ENCODE assay signal across 17 mouse cellular contexts in genomic region chr6:54502661-54503115, GRCm38 (mm10).
A peak's percentile ranks its signal among the peaks of the same experiment; 100 is the strongest.
DNase-seq lines count a peak whose midpoint lies in the region; ATAC-seq and TF ChIP-seq lines count a peak whose summit lies in the region.
"Had no signal": no experiment of that assay in that cellular context is flagged by ENCODE, and none has a peak within 500 bp of the region (broad histone marks: within the 10 kb centered on the region; RNA-seq: fewer than 3 reads in every experiment).

No protein-coding gene starts in this region.

- H3K27me3 ChIP-seq in heart, adult 2 months (ENCODE audit: control insufficient read depth, insufficient read depth, low read length): no peaks in the 10 kb centered on the region
- H3K27me3 ChIP-seq in heart, embryonic 10.5 days (ENCODE audit: insufficient read depth, poor library complexity, severe bottlenecking): no peaks in the 10 kb centered on the region
- H3K27me3 ChIP-seq in intestine, embryonic 16.5 days (replicated peaks; ENCODE audit: control insufficient read depth, insufficient read depth, low read length): no peaks in the 10 kb centered on the region
- H3K27me3 ChIP-seq: neural tube, embryonic 15.5 days had no signal

- ATAC-seq in intestine, embryonic 16.5 days: no peak
- ATAC-seq: CD4-positive, CD25-positive, alpha-beta regulatory T cell, adult 4 months; forebrain, postnatal 0 days had no signal

- TF ChIP-seq CTCF in heart, adult 2 months (IDR thresholded peaks at IDR 0.05): no peak

- WGBS in heart, adult 2 months: 57% methylated on average over 6 of the region's 6 CpGs
- WGBS in heart, embryonic 10.5 days: 61% methylated on average over 6 of the region's 6 CpGs
- 51% methylated on average over 6 of the region's 6 CpGs for WGBS in intestine, embryonic 16.5 days

- no peak for TF ChIP-seq POLR2A in heart, adult 2 months (IDR thresholded peaks at IDR 0.05; ENCODE audit: insufficient read depth, low read depth, low read length)

- H3K9ac ChIP-seq in heart, adult 2 months (ENCODE audit: low read depth, low read length): no peak overlapping the region
- no peak overlapping the region for H3K9ac ChIP-seq in intestine, embryonic 16.5 days (ENCODE audit: low read depth, low read length)
- H3K9ac ChIP-seq: forebrain, postnatal 0 days; neural tube, embryonic 15.5 days had no signal

- no peak overlapping the region for H3K4me3 ChIP-seq in heart, adult 2 months
- H3K4me3 ChIP-seq in heart, embryonic 10.5 days: no peak overlapping the region
- H3K4me3 ChIP-seq in intestine, embryonic 16.5 days (ENCODE audit: low read length): no peak overlapping the region
- H3K4me3 ChIP-seq: erythroblast, embryonic 14.5 days; limb, embryonic 10.5 days; midbrain, embryonic 10.5 days; neural tube, embryonic 15.5 days had no signal

- peak; percentile 29 to 54 for DNase-seq in heart, adult 2 months
- no peak for DNase-seq in heart, embryonic 10.5 days (ENCODE audit: low spot score)
- DNase-seq in ovary, adult 18-20 months (ENCODE audit: low spot score): peak; percentile 33
- no peak for DNase-seq in ovary, postnatal 14 days (ENCODE audit: low spot score)
- DNase-seq in heart, postnatal 36 days: peak; percentile 23 to 42
- DNase-seq in testis, postnatal 14 days (ENCODE audit: low spot score): peak; percentile 48
- DNase-seq: cerebellum, postnatal 10 days; forebrain, postnatal 0 days; kidney, postnatal 10 days; layer of hippocampus, postnatal 36 days; right cerebral cortex, postnatal 14 days had no signal

- no peaks in the 10 kb centered on the region for H3K36me3 ChIP-seq in heart, adult 2 months (ENCODE audit: control insufficient read depth, insufficient read depth, low read length)
- no peaks in the 10 kb centered on the region for H3K36me3 ChIP-seq in heart, embryonic 10.5 days
- no peaks in the 10 kb centered on the region for H3K36me3 ChIP-seq in intestine, embryonic 16.5 days (ENCODE audit: control insufficient read depth, insufficient read depth, low read length)
- H3K36me3 ChIP-seq: limb, embryonic 10.5 days had no signal

- peak overlapping the region; percentile 66 for H3K27ac ChIP-seq in heart, adult 2 months
- H3K27ac ChIP-seq in heart, embryonic 10.5 days: no peak overlapping the region
- no peak overlapping the region for H3K27ac ChIP-seq in intestine, embryonic 16.5 days (ENCODE audit: low read length)
- H3K27ac ChIP-seq: limb, embryonic 10.5 days; midbrain, embryonic 10.5 days; neural tube, embryonic 15.5 days had no signal

- H3K4me1 ChIP-seq in heart, adult 2 months (ENCODE audit: control insufficient read depth, insufficient read depth, low read length): peaks cover 6% of the 10 kb centered on the region; the same call in 1 of the 2 replicates
- peaks cover 28% of the 10 kb centered on the region for H3K4me1 ChIP-seq in heart, embryonic 10.5 days
- H3K4me1 ChIP-seq in intestine, embryonic 16.5 days (ENCODE audit: control insufficient read depth, insufficient read depth, low read length): no peaks in the 10 kb centered on the region

- H3K9me3 ChIP-seq in heart, embryonic 10.5 days: no peaks in the 10 kb centered on the region
- no peaks in the 10 kb centered on the region for H3K9me3 ChIP-seq in intestine, embryonic 16.5 days (ENCODE audit: control insufficient read depth, low read length)
- H3K9me3 ChIP-seq: limb, embryonic 10.5 days; midbrain, embryonic 10.5 days; neural tube, embryonic 15.5 days had no signal

- no peak overlapping the region for H3K4me2 ChIP-seq in intestine, embryonic 16.5 days (ENCODE audit: low read depth, low read length)
- H3K4me2 ChIP-seq: neural tube, embryonic 15.5 days had no signal

- intact Hi-C loops in heart, adult 2 months (cut with DNase I): no loop called here
- intact Hi-C loops in heart, postnatal 36 days (cut with DNase I): no loop called here

- no peak for TF ChIP-seq EP300 in heart, adult 2 months (IDR thresholded peaks at IDR 0.05; ENCODE audit: insufficient read depth, low read depth, low read length)

- H3K79me2 ChIP-seq in heart, adult 2 months (replicated peaks; ENCODE audit: control insufficient read depth, insufficient read depth, low read length): no peaks in the 10 kb centered on the region

Comparison
In these comparisons a context has a peak if more than half of its experiments do, and no peak if none do; other contexts are left out.
1. DNase-seq: peak in heart, adult 2 months (2 of 2), ovary, adult 18-20 months (single experiment), heart, postnatal 36 days (2 of 2) and testis, postnatal 14 days (single experiment); none in heart, embryonic 10.5 days (single experiment) and ovary, postnatal 14 days (single experiment).